Mouse (Mus musculus) gastrocnemius, adult 8-10 months (tissue): ENCODE results near the gene Focad. TPM values are rescaled to one million over a fixed set of nuclear protein-coding genes. Genes with fewer than 3 reads are reported as not detected.

Experiments
- DNase-seq, 2 experiments: peaks; one replicate each; pipeline ENCODE4 v3.0.0; 2022; ENCODE audit warnings: low spot score in 2 of 2
- total RNA-seq, 4 experiments: library from RNA; stranded (reverse); gene quantifications; 2 replicates each; pipeline ENCODE4 v1.2.4; 2022

The Focad gene
- total RNA-seq, 4 experiments from 2014 or later: 10.0 to 14.7 (median 11.2) TPM

DNA sequence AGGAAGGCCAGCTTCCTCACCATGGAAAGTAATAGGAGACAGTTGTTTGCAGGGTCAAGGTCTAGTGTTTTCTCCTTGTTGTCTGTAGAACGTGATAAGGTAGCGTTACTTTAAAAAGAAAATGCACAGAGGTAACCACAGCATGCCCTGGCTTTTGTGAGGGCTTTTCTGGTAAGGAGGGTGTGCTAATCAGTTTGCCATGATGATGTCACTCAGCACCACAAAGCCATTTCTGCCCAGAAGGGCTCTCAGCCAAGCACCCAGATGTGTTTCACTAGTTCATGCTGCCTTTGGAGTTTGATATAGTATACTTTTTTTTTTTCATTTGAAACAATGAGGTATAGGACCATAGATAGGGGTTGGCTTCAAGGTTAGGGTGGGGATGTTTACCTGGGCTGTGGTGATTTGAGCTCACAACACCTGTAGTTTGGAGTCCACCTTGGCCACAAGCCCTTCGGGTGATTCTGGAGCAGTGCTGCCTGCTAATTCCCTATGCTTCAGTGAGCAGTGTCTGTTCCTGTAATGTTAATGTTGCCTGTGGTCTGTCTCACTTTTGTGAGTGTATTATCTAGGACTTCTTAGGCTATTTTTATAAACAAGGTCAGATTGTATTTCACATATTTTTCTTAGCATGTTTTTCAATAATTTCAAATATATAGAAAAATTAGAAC, 61.2 kb downstream of the Focad start:
- DNase-seq: no peak

DNA sequence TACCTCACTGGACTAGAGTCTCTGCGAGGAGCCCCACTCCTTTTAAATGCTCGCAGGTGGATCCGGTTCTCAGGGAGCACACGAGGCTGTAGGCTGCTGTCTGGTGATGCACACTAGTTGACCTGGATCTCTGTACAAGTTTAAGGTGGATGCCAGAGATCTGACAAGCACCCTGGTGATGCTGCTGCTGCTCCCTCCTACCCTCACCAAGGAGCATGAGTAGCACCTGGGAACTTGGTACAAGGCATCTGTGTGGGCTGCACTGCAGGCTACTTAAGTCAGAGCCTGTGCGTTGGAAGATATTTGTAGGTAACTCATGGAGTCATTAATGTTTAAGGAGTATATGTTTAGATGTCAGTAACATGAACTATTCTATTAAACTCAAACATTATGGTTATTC, 62.5 kb downstream of the Focad start:
- DNase-seq: no peak

DNA sequence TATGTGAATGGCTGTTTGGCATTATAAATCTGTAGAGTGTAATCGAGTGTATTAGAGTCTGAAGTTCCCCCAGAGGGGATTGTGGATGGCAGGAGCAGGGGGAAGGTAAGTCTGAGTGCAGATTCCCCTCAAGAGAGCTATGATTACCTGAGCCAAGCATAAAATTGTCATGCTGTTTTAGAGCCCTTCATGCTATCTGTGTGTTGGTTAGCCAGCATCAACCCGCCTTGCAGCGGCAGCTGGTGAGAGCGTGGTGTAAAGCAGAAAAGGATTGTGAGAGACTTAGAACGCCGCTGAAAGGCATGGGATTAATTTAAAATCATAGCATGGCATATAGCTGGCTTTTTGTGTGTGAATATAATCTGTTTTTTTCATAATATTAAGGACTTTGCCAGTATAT, 63.2 kb downstream of the Focad start:
- no peak for DNase-seq

DNA sequence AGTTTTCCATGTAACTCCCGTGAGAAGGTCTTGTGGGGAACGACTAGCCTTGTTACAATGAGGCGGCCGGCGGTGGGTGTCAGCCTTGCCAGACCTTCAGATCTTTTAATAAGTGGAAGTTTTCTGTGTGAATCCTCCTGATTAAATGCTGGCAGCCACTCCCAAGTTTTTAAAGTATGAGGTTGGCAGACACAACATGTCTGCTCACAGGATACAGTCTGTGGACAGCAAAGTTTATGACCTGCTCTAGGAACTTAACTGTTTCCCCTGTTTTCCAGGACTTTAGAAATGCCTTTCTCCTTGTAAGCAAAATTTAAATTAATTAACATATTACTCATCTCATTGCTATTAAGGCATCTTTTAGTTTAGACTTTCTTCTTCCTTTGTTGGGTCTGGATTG, 64.8 kb downstream of the Focad start:
- DNase-seq: no peak

DNA sequence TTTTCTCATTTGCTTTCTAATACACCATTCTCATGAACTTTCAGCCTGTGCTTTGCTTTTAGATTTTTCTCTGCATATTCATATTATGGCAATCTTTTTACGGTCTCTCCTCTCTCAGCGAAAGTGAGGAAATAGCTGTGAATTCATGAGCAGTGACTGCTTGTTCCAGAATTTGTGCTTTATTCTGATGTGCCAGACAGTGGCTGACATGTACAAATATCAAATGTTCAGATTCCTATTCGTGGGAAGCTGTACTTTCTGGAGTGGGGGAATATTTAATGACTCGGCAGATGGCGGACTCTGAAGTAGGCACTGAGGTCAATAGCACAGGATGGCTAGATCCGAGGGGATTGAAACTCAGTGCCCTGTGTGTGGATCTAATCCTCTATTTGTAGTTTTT, 65.3 kb downstream of the Focad start:
- DNase-seq: no peak

DNA sequence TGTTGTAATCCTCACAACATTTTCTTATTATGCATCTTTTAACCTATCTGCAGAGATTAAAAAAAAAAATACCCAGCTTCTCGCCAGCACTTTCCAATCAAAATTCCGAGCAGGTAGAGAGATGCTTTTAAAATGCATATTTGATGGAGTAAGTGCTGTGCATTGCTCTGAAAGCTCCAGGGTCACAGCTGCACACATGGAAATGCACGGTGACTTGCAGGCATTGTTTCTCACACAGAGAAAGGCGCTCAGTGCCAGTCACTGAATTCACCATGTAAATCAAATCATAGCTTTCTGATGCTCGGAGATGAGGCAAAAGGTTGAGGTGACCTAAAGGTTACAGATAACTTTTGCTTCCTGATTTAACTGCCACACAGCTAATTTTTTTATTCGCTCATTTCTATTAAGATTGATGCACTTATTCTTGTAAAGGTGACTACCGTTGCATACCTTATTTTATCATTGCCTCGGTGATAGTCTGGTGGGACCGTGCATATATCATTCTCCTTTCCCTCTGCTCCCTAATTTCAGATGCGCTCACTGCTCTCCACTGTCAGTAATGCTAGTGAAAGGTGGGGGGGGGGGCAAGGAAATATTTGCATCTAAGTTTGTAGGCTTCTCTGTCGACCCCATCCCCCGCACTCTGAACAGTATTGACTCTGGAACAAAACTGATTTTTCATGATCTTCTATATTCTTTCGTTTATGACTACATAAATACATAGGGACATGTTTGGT, 69.2 kb downstream of the Focad start:
- DNase-seq: no peak

DNA sequence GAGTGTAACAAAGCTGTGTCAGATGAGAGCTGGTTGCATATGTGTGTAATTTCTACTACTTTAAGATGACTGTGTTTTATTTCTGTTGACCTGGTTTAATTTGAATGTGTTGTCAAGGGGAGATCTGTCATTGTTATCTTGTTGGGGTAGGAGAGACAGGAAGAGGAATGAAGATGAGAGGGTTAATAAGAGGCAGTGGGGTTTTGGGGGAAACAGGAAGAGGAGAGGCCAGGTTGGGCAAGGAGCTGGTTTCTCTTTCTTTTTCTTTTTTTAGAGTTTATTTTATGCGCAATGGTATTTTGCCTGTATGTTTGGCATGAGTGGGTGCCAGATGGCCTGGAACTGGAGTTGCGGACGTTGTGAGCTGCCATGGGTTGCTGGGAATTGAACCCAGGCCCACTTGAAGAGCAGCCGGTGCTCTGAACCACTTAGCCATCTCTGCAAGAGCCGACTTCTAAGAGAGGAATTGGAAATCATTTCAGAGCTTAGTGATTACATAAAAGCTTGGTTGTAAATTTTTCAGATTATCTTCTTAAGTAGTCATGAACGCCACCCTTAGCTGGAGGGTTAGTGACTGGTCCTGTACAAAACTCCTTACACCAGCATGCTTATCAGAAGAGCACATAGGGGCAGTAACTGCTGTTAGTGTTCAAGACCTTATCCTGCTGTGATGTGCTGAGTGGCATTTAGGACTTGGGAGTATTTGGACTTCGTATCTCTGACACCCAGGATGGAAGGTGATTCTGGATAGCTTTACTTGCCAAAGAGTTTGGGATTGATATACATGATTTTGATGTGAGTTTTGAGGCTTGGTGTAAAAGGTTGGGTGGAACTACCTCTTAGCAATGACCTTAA, 72.8 kb downstream of the Focad start:
- DNase-seq: no peak

DNA sequence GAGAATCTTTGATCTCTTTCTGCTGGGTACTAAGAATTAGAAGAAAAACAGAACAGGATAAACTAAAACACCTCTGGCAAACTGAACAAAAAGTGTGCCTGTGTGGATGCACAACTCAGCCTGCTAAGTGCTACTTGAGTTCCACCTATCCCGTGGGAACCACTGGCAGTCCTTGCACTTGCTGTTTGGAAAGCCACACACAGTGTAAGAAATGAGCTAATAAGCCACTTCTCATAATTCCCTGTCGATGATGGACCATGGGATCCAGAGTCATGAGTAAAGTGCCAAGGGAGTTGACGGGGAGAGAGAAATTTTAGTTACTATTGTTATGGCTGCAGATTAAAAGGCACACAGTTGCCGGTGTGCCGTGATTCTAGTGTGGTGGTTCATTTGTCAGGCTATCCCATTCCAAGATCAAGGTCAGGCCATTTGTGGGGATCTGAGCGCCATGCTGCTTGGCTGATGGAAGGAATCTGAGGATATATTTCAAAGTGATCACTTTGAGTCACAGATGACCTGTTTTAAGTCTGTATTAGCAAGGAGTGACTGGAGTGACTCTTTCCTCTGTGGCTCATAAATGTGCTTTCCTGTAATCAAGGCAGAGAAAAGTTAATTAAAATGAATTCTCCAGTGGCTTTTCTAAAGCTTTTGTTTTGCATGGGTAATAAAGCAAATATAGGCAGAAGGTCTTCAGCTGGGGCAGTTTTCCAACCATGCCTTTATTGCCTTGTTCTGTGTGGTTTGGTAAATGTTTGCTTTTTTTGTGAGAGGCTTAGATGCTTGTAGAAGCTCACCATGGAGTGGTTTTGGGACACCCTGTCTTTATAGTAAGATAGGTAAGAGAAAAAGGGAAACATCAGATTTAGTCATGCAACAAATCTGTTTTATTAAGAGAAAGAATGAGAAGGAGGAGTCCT, 80.9 kb downstream of the Focad start:
- no peak for DNase-seq

DNA sequence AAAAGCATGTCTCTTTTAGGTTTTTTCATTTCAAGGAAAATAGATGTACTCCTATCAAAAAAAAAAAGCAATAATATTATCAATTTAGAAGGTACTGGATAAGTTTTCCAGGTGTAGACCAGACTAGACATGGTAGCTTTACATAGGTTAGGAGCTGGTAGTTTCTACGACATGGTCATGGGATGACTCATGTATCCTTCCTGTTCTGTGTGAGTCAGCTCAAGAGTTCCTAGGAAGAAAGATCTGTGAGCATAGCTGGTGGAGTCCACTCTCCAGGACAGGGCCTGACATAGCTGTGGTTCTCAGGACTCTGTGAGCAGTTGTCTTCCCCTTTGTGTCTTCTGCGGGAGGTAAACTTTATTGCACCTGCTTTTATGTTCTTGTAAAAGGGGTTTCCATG, 84.9 kb downstream of the Focad start:
- no peak for DNase-seq

DNA sequence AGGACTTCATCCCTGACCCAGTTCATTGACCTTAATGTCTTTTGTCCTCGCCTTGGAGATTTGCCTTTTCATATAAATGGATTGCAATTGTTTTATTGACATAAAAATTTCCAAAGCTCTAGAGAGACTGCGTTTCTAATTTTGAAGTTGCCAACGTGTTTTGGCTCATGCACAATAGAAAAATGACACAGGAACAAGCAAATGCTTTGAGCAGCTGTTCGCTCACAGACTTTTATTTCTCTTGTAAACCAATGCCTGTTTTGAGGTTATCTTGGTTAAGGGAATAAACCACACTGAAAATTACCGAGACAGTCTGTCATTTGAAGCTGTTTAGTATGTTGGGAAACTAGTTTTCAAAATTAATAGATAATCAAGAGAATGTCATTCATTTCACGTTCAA, 89.9 kb downstream of the Focad start:
- no peak for DNase-seq

DNA sequence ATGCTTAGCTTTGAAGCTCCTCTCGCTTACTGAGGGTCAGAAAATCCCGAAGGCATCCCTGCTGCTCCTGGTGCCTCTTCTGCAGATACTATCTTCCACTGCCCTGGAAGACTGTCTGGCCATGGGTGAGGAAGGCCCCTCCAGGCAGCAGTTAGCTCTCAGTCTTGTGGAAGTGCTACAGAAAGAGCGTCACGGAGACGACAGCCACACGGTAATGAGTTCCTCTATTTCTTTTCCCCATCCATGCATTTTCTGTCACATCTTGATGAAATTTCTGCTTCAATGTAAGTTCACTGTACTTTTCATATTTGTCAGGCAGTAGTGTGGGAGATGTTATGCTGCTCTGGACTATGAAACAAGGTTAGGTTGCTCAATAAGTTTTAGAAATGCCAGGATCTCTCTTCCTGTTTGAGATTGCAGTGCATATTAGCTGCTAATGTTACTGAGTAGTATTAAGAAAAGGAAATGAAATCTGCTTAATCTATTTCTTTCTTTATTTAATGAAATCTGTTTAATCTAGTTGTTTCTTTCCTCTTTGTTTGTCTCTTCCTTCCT, 91.5 kb downstream of the Focad start:
- DNase-seq: no peak

DNA sequence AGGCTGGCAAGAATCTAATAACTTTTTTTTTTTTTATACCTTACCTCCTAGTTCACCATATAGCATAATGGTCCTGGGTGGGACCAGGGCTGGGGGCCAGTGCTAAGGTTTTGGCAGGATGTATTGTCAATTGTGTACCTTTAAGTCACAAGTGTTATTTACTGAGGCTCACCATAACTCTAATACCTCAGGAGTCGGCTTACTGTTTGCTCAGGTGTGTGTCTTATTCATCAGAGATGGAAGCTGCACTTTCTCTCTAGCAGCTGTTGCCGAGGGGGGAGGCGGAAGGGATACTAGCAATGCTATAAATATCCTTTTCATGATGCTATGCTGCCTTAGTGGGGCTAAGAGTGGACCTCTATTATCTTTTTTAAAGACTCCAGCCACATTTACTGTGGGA, 93.2 kb downstream of the Focad start:
- DNase-seq: no peak

DNA sequence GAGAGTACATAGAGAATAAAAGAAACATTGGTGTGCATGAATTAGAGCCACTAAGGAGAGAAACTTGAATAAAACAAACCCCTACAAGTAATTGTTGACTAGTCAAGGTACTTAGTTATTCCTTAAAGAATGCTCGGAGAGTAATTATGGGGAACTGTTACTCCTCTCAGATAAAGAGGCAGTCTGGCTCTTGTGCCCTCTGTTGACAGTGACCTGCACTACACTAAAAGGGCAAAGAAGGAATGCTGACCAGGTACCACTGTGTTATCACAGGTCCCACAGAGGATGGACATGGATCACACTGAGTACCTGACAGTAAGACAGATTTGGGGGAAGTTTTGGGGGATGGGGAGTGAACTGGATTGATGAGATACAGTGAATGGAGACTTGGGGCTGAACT, 95.1 kb downstream of the Focad start:
- no peak for DNase-seq

DNA sequence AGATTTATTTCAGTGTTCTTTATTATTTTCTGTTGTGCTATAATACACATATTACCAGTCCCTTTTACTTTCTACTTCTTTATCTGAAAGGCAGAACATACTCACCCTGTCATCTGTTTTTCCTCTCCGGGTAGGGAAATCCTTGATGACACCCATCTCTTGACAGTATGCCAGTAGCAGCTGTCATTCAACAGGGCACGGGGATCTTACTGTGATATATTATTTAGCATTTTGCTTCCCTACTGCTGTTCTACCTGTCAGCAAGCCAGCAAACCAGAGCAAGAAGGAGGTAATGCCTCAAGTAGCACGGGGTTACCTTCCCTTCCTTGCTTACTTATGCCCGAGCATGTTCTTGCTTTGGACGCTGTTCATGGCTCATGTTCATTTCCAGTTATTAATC, 99.8 kb downstream of the Focad start:
- no peak for DNase-seq

DNA sequence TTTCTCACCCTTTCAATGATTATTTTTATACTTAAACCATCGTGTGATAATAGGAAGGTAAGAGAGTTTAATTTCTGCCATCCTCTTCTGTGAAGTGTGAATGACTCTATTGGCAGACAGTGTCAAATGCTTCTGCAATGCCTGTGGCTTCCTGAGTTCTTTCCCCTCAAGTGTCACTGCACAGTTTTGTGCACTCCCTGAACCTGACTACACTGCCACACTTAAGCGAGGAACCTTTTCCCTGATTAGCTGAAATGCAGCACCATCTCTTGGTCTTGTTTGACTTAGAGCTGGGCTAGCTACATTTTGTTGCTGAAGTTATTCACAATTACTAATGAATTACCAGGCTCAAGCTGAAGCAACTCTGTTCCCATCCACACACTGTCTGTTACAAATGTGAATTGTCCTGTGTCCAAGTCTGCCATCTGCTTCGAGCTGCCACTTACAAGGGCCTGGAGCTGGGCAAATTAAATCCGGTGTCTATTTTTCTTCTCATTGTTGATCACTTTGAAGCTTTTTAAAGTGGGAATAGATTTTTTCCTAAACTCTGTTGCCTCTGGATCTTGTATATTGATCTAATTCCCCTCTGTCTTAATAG, 101.6 kb downstream of the Focad start:
- no peak for DNase-seq

DNA sequence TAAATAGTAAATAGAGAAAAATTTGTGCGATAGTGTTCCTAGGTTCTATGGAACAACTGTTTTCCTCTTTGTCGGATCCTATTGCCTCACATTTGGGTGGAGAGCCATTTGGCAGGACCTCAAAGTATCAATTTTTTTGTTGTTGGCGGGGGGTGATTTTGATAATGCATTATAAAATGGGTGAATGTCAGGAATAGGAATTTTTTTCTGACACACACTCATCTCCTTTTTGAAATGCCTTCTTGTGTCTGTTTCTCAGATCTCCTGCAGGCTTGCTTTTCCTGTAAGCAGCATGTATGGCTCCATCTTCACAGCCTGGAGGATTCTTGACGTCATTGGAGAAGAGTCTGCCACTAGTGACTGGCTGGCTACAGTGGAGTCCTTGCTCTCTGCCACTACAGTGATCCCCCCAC, 102.1 kb downstream of the Focad start:
- no peak for DNase-seq

DNA sequence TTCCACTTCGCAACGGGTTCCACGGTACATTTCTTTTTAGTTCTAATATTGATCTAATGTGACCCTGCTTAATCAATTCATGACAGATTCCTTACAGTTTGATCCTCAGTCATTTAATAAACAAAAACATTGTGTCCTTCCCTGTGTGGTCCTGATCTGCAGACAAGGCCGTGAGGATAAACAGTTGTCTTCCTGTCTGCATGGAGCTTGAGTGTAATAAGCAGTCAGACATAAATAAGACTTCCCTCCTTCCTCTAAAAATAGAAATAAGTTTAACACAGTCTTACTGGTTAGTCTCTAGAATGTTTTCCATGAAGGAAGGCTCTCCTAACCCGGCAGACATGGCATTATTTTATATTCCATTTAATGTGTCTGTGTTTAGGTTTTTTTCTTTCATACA, 102.8 kb downstream of the Focad start:
- no peak for DNase-seq

DNA sequence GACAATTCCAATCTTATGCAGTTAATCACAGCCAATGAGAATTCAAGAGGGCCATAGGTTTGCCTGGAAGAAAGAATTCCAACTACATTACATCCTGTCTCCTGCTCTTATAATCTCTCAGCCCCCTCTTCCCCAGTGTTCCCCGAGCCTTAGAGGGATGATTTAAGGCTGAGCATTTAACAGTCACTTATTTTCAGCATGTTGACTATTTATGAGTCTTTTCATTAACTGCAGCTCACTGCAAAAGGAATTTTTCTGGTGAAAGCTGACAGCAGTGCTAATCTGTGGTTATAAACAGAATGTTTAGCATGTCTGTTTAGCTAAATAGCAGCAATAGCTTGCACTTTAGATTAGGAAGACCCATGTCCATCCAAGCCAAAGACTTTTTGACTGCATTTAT, 104.8 kb downstream of the Focad start:
- no peak for DNase-seq

DNA sequence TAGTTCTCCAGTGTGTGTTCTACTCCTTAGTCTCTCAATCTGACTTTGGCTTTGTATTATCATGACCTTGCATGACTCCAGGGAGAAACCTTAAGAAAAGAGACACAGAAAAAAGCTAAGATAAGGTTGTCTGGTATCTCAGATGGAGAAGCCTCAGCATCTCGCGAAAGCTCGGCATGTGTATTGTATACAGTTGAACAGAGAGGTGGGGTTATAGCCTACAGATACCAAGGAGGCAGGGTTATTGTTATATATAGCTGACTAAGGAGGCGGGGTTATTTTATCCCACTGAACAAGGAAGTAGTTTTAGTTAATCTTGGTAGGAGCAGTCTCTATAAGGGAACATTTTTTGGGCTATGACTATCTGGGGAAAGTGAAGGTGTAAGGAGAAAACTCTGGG, 106.6 kb downstream of the Focad start:
- no peak for DNase-seq

DNA sequence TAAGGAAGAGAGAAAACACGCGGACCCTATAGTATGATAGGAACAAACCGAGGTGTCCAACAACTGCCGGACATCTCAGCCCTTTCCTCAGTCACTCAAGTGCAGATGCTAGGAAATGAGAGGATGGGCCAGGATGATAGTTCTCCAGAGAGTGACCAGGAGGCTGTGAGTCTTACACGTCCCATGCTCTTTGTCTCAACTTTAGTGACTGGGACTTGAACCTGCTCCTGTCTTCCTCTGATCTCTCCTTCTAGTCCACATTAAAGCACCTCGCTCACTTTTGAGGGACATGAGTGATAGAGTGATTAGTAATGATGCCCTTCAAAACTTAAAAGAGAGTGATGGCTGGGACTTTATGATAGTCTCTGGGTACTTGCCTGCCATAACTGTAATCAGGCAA, 114.2 kb downstream of the Focad start:
- no peak for DNase-seq
